8 mouse cellular contexts compared by ENCODE assay signal in genomic region chr10:4433871-4434270, GRCm38 (mm10). TPM values are rescaled to one million over a fixed set of nuclear protein-coding genes. Genes with fewer than 3 reads are reported as not detected.
DNase-seq lines count a peak whose midpoint lies in the region; ATAC-seq and TF ChIP-seq lines count a peak whose summit lies in the region.
"Not testable (repeated sequence)": the region's sequence is repeated elsewhere in the genome, so short reads cannot be mapped to it uniquely, and the experiment has no call there.

No protein-coding gene starts in this region.

- H3K36me3 ChIP-seq in E14TG2a.4 (ENCODE audit: insufficient read depth, low read length) (peaks cover 57% of the 10 kb centered on the region), myocyte (ENCODE audit: control insufficient read depth, insufficient read depth) (peaks cover 27% of the 10 kb centered on the region)
- peaks cover 16% of the 10 kb centered on the region; the same call in 1 of the 2 replicates for H3K36me3 ChIP-seq in embryonic facial prominence, embryonic 13.5 days
- peaks cover 20% of the 10 kb centered on the region for H3K36me3 ChIP-seq in intestine, embryonic 14.5 days (ENCODE audit: control insufficient read depth, insufficient read depth, low read length)
- H3K36me3 ChIP-seq in limb, embryonic 13.5 days: peaks cover 25% of the 10 kb centered on the region
- not testable (repeated sequence) for H3K36me3 ChIP-seq in liver, embryonic 16.5 days (ENCODE audit: control insufficient read depth, insufficient read depth); stomach, embryonic 16.5 days (ENCODE audit: control insufficient read depth, insufficient read depth, low read length)

- H3K9ac ChIP-seq in embryonic facial prominence, embryonic 13.5 days; intestine, embryonic 14.5 days (ENCODE audit: low read length); limb, embryonic 13.5 days; liver, embryonic 16.5 days (ENCODE audit: low read depth, low read length); stomach, embryonic 16.5 days (ENCODE audit: low read length): not testable (repeated sequence)

- intact Hi-C loops in gastrocnemius, adult 2 months (cut with DNase I): loop anchor here (2.0 kb wide), 1 partner anchor 45 kb away; the partner anchor contains the start of gene Zbtb2

- peaks cover 82% of the 10 kb centered on the region for H3K4me1 ChIP-seq in E14TG2a.4 (replicated peaks; ENCODE audit: low read depth, low read length)
- H3K4me1 ChIP-seq in embryonic facial prominence, embryonic 13.5 days: peaks cover 14% of the 10 kb centered on the region
- not testable (repeated sequence) for H3K4me1 ChIP-seq in intestine, embryonic 14.5 days (replicated peaks; ENCODE audit: control insufficient read depth, insufficient read depth, low read length)
- peaks cover 12% of the 10 kb centered on the region for H3K4me1 ChIP-seq in limb, embryonic 13.5 days
- peaks cover 16% of the 10 kb centered on the region for H3K4me1 ChIP-seq in liver, embryonic 16.5 days (ENCODE audit: control insufficient read depth, low read depth, low read length)
- H3K4me1 ChIP-seq in stomach, embryonic 16.5 days (ENCODE audit: control insufficient read depth, insufficient read depth, low read length): peaks cover 14% of the 10 kb centered on the region

- H3K27ac ChIP-seq in embryonic facial prominence, embryonic 13.5 days; intestine, embryonic 14.5 days (ENCODE audit: low read depth); limb, embryonic 13.5 days; liver, embryonic 16.5 days (ENCODE audit: low read length); stomach, embryonic 16.5 days (ENCODE audit: low read length): not testable (repeated sequence)
- peak overlapping the region; percentile 90; the same call in 1 of the 2 replicates for H3K27ac ChIP-seq in gastrocnemius, adult 2 months

- H3K79me2 ChIP-seq in myocyte (ENCODE audit: control insufficient read depth, insufficient read depth): peaks cover 33% of the 10 kb centered on the region

- H3K27me3 ChIP-seq in E14TG2a.4 (ENCODE audit: insufficient read depth, low read length); embryonic facial prominence, embryonic 13.5 days; intestine, embryonic 14.5 days (replicated peaks; ENCODE audit: control insufficient read depth, insufficient read depth, low read length); limb, embryonic 13.5 days; liver, embryonic 16.5 days (ENCODE audit: control insufficient read depth, insufficient read depth, low read depth, low read length); myocyte (ENCODE audit: control insufficient read depth, insufficient read depth, insufficient read length); stomach, embryonic 16.5 days (ENCODE audit: control insufficient read depth, insufficient read depth, low read length): not testable (repeated sequence)

- H3K4me3 ChIP-seq in E14TG2a.4 (replicated peaks; ENCODE audit: low read length) (peak overlapping the region; percentile 92), myocyte (peak overlapping the region; percentile 97)
- H3K4me3 ChIP-seq in embryonic facial prominence, embryonic 13.5 days; gastrocnemius, adult 2 months; intestine, embryonic 14.5 days (ENCODE audit: low read depth, low read length); liver, embryonic 16.5 days (ENCODE audit: low read depth, low read length); stomach, embryonic 16.5 days (replicated peaks; ENCODE audit: low read length): not testable (repeated sequence)
- peak overlapping the region; percentile 66; the same call in 1 of the 2 replicates for H3K4me3 ChIP-seq in limb, embryonic 13.5 days

- TF ChIP-seq CTCF in E14TG2a.4 (conservative IDR thresholded peaks at IDR 0.05; ENCODE audit: low read length); gastrocnemius, adult 2 months (IDR thresholded peaks at IDR 0.05): not testable (repeated sequence)

- H3K4me2 ChIP-seq in embryonic facial prominence, embryonic 13.5 days: peak overlapping the region; percentile 63
- peak overlapping the region; percentile 55; the same call in 1 of the 2 replicates for H3K4me2 ChIP-seq in intestine, embryonic 14.5 days (ENCODE audit: low read length)
- H3K4me2 ChIP-seq in limb, embryonic 13.5 days (replicated peaks): peak overlapping the region; percentile 71
- H3K4me2 ChIP-seq in liver, embryonic 16.5 days (ENCODE audit: low read depth, low read length): peak overlapping the region; percentile 58
- peak overlapping the region; percentile 86 for H3K4me2 ChIP-seq in myocyte (ENCODE audit: low read depth)
- H3K4me2 ChIP-seq in stomach, embryonic 16.5 days (ENCODE audit: low read depth, low read length): 0 out of 2 replicates have a peak overlapping the region, but pooled peaks have one; percentile 55

- H3ac ChIP-seq in myocyte (ENCODE audit: control insufficient read depth, insufficient read length): not testable (repeated sequence)

- WGBS in embryonic facial prominence, embryonic 13.5 days: 82% methylated on average over 2 of the region's 2 CpGs
- 91% methylated on average over 2 of the region's 2 CpGs for WGBS in intestine, embryonic 14.5 days
- 77% methylated on average over 2 of the region's 2 CpGs for WGBS in limb, embryonic 13.5 days
- WGBS in liver, embryonic 16.5 days (ENCODE audit: insufficient replicate concordance): 80% methylated on average over 2 of the region's 2 CpGs
- WGBS in stomach, embryonic 16.5 days: 82% methylated on average over 2 of the region's 2 CpGs

- not testable (repeated sequence) for TF ChIP-seq POLR2A in myocyte (IDR thresholded peaks at IDR 0.05; ENCODE audit: insufficient read length, low read depth)

- not testable (repeated sequence) for H3K9me3 ChIP-seq in E14TG2a.4 (ENCODE audit: low read length); embryonic facial prominence, embryonic 13.5 days; intestine, embryonic 14.5 days (ENCODE audit: control insufficient read depth, low read length); limb, embryonic 13.5 days; liver, embryonic 16.5 days (replicated peaks; ENCODE audit: control insufficient read depth, low read length); stomach, embryonic 16.5 days (replicated peaks; ENCODE audit: control insufficient read depth, low read length)

- ATAC-seq in embryonic facial prominence, embryonic 13.5 days (ENCODE audit: insufficient number of reproducible peaks, insufficient read depth, low FRiP score, low TSS enrichment, low read depth); intestine, embryonic 14.5 days (replicated peaks; ENCODE audit: low FRiP score, low TSS enrichment, low read depth); limb, embryonic 13.5 days (ENCODE audit: low FRiP score, low read depth); liver, embryonic 16.5 days (ENCODE audit: low read depth); stomach, embryonic 16.5 days (ENCODE audit: insufficient read depth, low FRiP score): not testable (repeated sequence)

- not testable (repeated sequence) for DNase-seq in gastrocnemius, adult 2 months; intestine, embryonic 14.5 days (ENCODE audit: low spot score)

RNA-seq across cellular contexts. Expression of gene Armt1, which starts 1.6 kb away (rescaled TPM):
- 22.1 and 23.0 TPM in 2 replicates for polyA plus RNA-seq in embryonic facial prominence, embryonic 13.5 days (2015; fragmentation: Nextera tagmentation; extraction: Ambion mirVana)
- total RNA-seq in gastrocnemius, adult 2 months (2021): 10 to 100 TPM; 15.5 to 15.6 TPM
- 18.5 and 20.4 TPM in 2 replicates for polyA plus RNA-seq in intestine, embryonic 14.5 days (2014; fragmentation: Nextera tagmentation; extraction: Ambion mirVana)
- 21.6 and 22.2 TPM in 2 replicates for polyA plus RNA-seq in limb, embryonic 13.5 days (2015; fragmentation: Nextera tagmentation; extraction: Ambion mirVana)
- polyA plus RNA-seq in liver, embryonic 16.5 days (2015; fragmentation: Nextera tagmentation; extraction: Ambion mirVana): 12.7 and 12.8 TPM in 2 replicates
- polyA plus RNA-seq in myocyte (2012; fragmentation: generic; extraction: Trizol): 16.0 TPM
- 15.3 and 16.3 TPM in 2 replicates for polyA plus RNA-seq in stomach, embryonic 16.5 days (2015; fragmentation: Nextera tagmentation; extraction: Ambion mirVana)

RNA-seq across cellular contexts. Expression of gene Rmnd1, which starts 1.7 kb away (rescaled TPM):
- polyA plus RNA-seq in embryonic facial prominence, embryonic 13.5 days (2015; fragmentation: Nextera tagmentation; extraction: Ambion mirVana): 47.4 and 55.2 TPM in 2 replicates
- 10 to 100 TPM; 31.8 to 55.6 TPM for total RNA-seq in gastrocnemius, adult 2 months (2021)
- polyA plus RNA-seq in intestine, embryonic 14.5 days (2014; fragmentation: Nextera tagmentation; extraction: Ambion mirVana): 52.6 TPM in 2 replicates
- 52.3 and 54.8 TPM in 2 replicates for polyA plus RNA-seq in limb, embryonic 13.5 days (2015; fragmentation: Nextera tagmentation; extraction: Ambion mirVana)
- 16.4 and 22.9 TPM in 2 replicates for polyA plus RNA-seq in liver, embryonic 16.5 days (2015; fragmentation: Nextera tagmentation; extraction: Ambion mirVana)
- polyA plus RNA-seq in myocyte (2012; fragmentation: generic; extraction: Trizol): 22.1 TPM
- polyA plus RNA-seq in stomach, embryonic 16.5 days (2015; fragmentation: Nextera tagmentation; extraction: Ambion mirVana): 43.1 and 44.3 TPM in 2 replicates

RNA-seq across cellular contexts. Expression of gene Zbtb2, which starts 46.0 kb away (rescaled TPM):
- polyA plus RNA-seq in embryonic facial prominence, embryonic 13.5 days (2015; fragmentation: Nextera tagmentation; extraction: Ambion mirVana): 15.3 and 15.5 TPM in 2 replicates
- total RNA-seq in gastrocnemius, adult 2 months (2021): 1 to 10 TPM; 4.9 to 7.1 TPM
- 13.0 and 14.4 TPM in 2 replicates for polyA plus RNA-seq in intestine, embryonic 14.5 days (2014; fragmentation: Nextera tagmentation; extraction: Ambion mirVana)
- 14.6 and 16.4 TPM in 2 replicates for polyA plus RNA-seq in limb, embryonic 13.5 days (2015; fragmentation: Nextera tagmentation; extraction: Ambion mirVana)
- polyA plus RNA-seq in liver, embryonic 16.5 days (2015; fragmentation: Nextera tagmentation; extraction: Ambion mirVana): 3.9 and 4.2 TPM in 2 replicates
- 3.8 TPM for polyA plus RNA-seq in myocyte (2012; fragmentation: generic; extraction: Trizol)
- 11.7 and 12.8 TPM in 2 replicates for polyA plus RNA-seq in stomach, embryonic 16.5 days (2015; fragmentation: Nextera tagmentation; extraction: Ambion mirVana)

RNA-seq across cellular contexts. Expression of gene Ccdc170, which starts 48.4 kb away (rescaled TPM):
- 0.07 and 0.13 TPM in 2 replicates for polyA plus RNA-seq in embryonic facial prominence, embryonic 13.5 days (2015; fragmentation: Nextera tagmentation; extraction: Ambion mirVana)
- under 1 TPM; 0.46 to 0.67 TPM for total RNA-seq in gastrocnemius, adult 2 months (2021)
- polyA plus RNA-seq in intestine, embryonic 14.5 days (2014; fragmentation: Nextera tagmentation; extraction: Ambion mirVana): 0.13 TPM in 1 of 2 replicates, not detected in the other
- 0.20 TPM in 1 of 2 replicates, not detected in the other for polyA plus RNA-seq in limb, embryonic 13.5 days (2015; fragmentation: Nextera tagmentation; extraction: Ambion mirVana)
- not detected in 2 replicates for polyA plus RNA-seq in liver, embryonic 16.5 days (2015; fragmentation: Nextera tagmentation; extraction: Ambion mirVana)
- 0.05 TPM for polyA plus RNA-seq in myocyte (2012; fragmentation: generic; extraction: Trizol)
- 0.12 and 0.35 TPM in 2 replicates for polyA plus RNA-seq in stomach, embryonic 16.5 days (2015; fragmentation: Nextera tagmentation; extraction: Ambion mirVana)
